Mouse (Mus musculus) limb, embryonic 13.5 days (tissue): ENCODE measurements at regions not wholly inside any gene's neighbourhood (a gene's known extent, or its start where the extent isn't known, plus 50 kb on each side); places are given as distances from the start of the nearest gene placed in this dataset.
A peak's percentile ranks its signal among the peaks of the same experiment; 100 is the strongest.
"Not testable (repeated sequence)": the region's sequence is repeated elsewhere in the genome, so short reads cannot be mapped to it uniquely, and the experiment has no call there.

ENCODE experiments used
- ATAC-seq: fragments of 200-750 bp; cut with Nextera tagmentation; 2 replicates; pipeline ENCODE4 v1.8.0; 2017; ENCODE audit warnings: low read depth, moderate number of reproducible peaks, moderate TSS enrichment; ENCODE audit not compliant: low FRiP score
- H3K27ac ChIP-seq: fragments of 300-500 bp; sonication (generic); 2 replicates; pipeline ENCODE4 v1.5.1; 2015; ENCODE audit warnings: inconsistent platforms, mild to moderate bottlenecking, moderate library complexity
- H3K27me3 ChIP-seq: fragments of 300-500 bp; sonication (generic); 2 replicates; pipeline ENCODE4 v1.6.1; 2015; ENCODE audit warnings: mild to moderate bottlenecking, inconsistent platforms
- H3K36me3 ChIP-seq: fragments of 300-500 bp; sonication (generic); 2 replicates; pipeline ENCODE4 v1.6.1; 2015; ENCODE audit warnings: inconsistent platforms, mild to moderate bottlenecking, moderate library complexity
- H3K4me1 ChIP-seq: fragments of 300-500 bp; sonication (generic); 2 replicates; pipeline ENCODE4 v1.6.1; 2015; ENCODE audit warnings: inconsistent platforms
- H3K4me2 ChIP-seq: fragments of 300-500 bp; sonication (generic); replicated peaks from 2 replicates; pipeline ENCODE4 v1.6.1; 2015; ENCODE audit warnings: inconsistent platforms, mild to moderate bottlenecking, moderate library complexity
- H3K4me3 ChIP-seq: fragments of 300-500 bp; sonication (generic); 2 replicates; pipeline ENCODE4 v1.5.1; 2015; ENCODE audit warnings: moderate library complexity, mild to moderate bottlenecking, inconsistent platforms
- H3K9ac ChIP-seq: fragments of 300-500 bp; sonication (generic); 2 replicates; pipeline ENCODE4 v1.6.1; 2015; ENCODE audit warnings: mild to moderate bottlenecking, inconsistent platforms
- H3K9me3 ChIP-seq: fragments of 300-500 bp; sonication (generic); 2 replicates; pipeline ENCODE4 v1.6.1; 2016; ENCODE audit warnings: inconsistent platforms
- WGBS: fragments of 180-500 bp; shearing (Covaris S2); methylation state at CpG from one replicate; pipeline ENCODE4 v1.1.7; 2015; 5-methylcytosine and 5-hydroxymethylcytosine counted together

DNA sequence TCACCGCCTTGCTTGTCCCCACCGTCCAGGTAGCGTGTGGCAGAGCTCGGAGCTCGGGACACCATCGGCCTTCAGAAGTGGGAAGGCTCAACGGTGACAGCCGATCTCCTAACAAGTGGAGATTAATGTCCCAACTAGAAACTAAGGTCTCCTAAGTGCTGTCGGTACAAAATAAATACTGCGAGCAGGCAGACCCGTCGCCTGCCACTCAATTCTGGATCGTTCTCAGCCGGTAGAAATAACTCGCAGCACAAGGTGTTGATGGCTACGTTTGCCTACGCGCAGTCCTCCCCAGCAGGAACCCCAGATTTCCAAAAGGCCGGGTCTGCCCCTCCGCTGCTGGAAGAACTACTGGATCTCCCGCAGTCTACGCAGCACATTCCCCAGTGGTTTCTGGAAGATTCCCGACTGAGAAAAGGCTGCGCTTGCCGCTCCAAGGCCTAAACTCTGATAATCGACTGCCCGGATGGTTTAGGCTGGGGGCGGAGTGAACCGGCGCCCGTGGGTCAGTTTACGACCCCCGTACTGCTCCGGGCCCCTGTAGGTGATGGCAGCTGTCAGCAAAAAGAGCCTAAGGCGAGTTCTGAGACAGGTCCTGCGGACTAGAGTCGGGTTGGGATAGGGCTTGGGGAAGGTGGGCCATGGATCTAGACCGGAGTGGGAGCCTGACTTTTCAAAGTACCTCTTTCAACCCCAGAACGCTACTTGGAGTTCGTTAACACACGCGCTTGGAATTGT is 85.7 kb downstream of the Nr2f2 start:
- H3K4me2 ChIP-seq: peak overlapping the region; percentile 60
- H3K4me1 ChIP-seq: peaks cover 19% of the 10 kb centered on the region
- no peak overlapping the region for H3K27ac ChIP-seq
- H3K9me3 ChIP-seq: no peaks in the 10 kb centered on the region
- whole genome bisulfite sequencing: 1% methylated on average over 42 of the region's 42 CpGs
- peak overlapping the region; percentile 35 for H3K4me3 ChIP-seq
- H3K36me3 ChIP-seq: no peaks in the 10 kb centered on the region
- 0 out of 2 replicates have a peak, but pooled peaks have one; percentile 28 for ATAC-seq
- H3K9ac ChIP-seq: peak overlapping the region; percentile 19; the same call in 1 of the 2 replicates
- peaks cover 91% of the 10 kb centered on the region for H3K27me3 ChIP-seq

- Histone ChIP-seq H3K4me1 (peaks cover 19% of the 10 kb centered on the region), H3K9ac (0 out of 2 replicates have a peak overlapping the region, but pooled peaks have one; percentile 19), H3K27me3 (peaks cover 84% of the 10 kb centered on the region), H3K9me3 (no peaks in the 10 kb centered on the region), H3K27ac (no peak overlapping the region), H3K4me2 (peak overlapping the region; percentile 60), H3K4me3 (peak overlapping the region; percentile 35), H3K36me3 (no peaks in the 10 kb centered on the region)
- no peak for ATAC-seq
- under 1% methylated on average over 31 of the region's 31 CpGs for WGBS
These were observed 86.5 kb downstream of the Nr2f2 start for GRCm38 (mm10) chr7:70279927-70280642.

GRCm38 (mm10) chr7:70279101-70279500 is 87.4 kb downstream of the Nr2f2 start:
- WGBS: 11% methylated on average over 3 of the region's 3 CpGs
- no peak overlapping the region for H3K27ac ChIP-seq
- H3K4me1 ChIP-seq: peaks cover 19% of the 10 kb centered on the region
- no peak for ATAC-seq
- peaks cover 74% of the 10 kb centered on the region for H3K27me3 ChIP-seq
- H3K9ac ChIP-seq: no peak overlapping the region
- H3K9me3 ChIP-seq: no peaks in the 10 kb centered on the region
- H3K4me3 ChIP-seq: no peak overlapping the region
- H3K36me3 ChIP-seq: no peaks in the 10 kb centered on the region
- no peak overlapping the region for H3K4me2 ChIP-seq

DNA sequence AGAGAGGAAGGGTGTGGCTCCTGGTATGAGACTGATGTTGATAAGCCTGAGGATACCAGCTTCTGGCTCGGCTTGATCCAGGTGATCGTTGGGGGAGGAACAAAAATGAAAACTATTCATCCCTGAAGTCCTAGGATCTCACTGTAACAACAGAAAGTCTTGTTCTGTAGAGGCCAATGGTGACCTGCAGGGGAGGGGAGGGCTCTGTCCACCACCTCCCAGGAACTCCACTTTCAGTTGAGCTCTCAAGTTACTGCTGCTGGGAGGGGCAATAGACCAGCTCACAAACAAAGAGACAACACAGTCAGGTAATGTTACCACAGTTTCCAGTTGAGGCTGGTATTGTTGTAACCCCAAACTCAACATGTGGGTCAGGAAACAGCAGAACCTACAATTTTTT is 90.5 kb downstream of the Nr2f2 start:
- H3K4me2 ChIP-seq: no peak overlapping the region
- no peak overlapping the region for H3K27ac ChIP-seq
- H3K4me3 ChIP-seq: no peak overlapping the region
- H3K36me3 ChIP-seq: no peaks in the 10 kb centered on the region
- H3K4me1 ChIP-seq: peaks cover 12% of the 10 kb centered on the region
- no peak for ATAC-seq
- peaks cover 44% of the 10 kb centered on the region for H3K27me3 ChIP-seq
- H3K9ac ChIP-seq: no peak overlapping the region
- H3K9me3 ChIP-seq: no peaks in the 10 kb centered on the region
- 81% methylated on average over 2 of the region's 2 CpGs for WGBS

DNA sequence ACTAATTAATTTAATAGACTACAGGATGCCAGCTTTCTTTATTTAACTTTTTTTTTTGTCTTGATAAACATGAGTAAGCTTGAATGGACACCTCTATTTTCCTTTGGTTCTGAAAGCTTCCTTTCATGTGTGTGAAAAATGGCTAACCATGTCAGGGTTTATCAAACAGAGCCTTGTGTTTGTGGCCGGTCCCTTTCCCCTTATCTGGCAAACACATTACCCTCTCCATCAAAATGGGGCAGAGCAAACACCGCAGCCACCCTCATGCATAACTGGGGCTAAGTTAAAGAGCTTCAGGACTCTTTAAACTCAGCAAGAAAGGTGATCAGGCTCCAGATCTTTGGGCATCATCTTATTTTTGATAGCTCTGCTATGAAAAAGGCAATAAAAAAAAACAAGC is 92.2 kb downstream of the Nr2f2 start:
- Histone ChIP-seq H3K9me3 (no peaks in the 10 kb centered on the region), H3K9ac (no peak overlapping the region), H3K36me3 (no peaks in the 10 kb centered on the region), H3K27ac (no peak overlapping the region), H3K4me2 (no peak overlapping the region), H3K4me3 (no peak overlapping the region), H3K27me3 (peaks cover 26% of the 10 kb centered on the region), H3K4me1 (no peaks in the 10 kb centered on the region)
- ATAC-seq: no peak
- WGBS: 41% methylated on average over 2 of the region's 2 CpGs

GRCm38 (mm10) chr7:70267075-70267474 is 99.5 kb downstream of the Nr2f2 start:
- no peaks in the 10 kb centered on the region for H3K4me1 ChIP-seq
- no peak overlapping the region for H3K4me3 ChIP-seq
- 64% methylated on average over 4 of the region's 4 CpGs for WGBS
- no peak for ATAC-seq
- no peak overlapping the region for H3K4me2 ChIP-seq
- H3K36me3 ChIP-seq: no peaks in the 10 kb centered on the region
- H3K9ac ChIP-seq: no peak overlapping the region
- no peaks in the 10 kb centered on the region for H3K27me3 ChIP-seq
- peaks cover 5% of the 10 kb centered on the region; the same call in 1 of the 2 replicates for H3K9me3 ChIP-seq
- no peak overlapping the region for H3K27ac ChIP-seq

GRCm38 (mm10) chr7:70256806-70257205 is 109.7 kb downstream of the Nr2f2 start:
- no peaks in the 10 kb centered on the region for H3K4me1 ChIP-seq
- H3K9ac ChIP-seq: no peak overlapping the region
- no peaks in the 10 kb centered on the region for H3K27me3 ChIP-seq
- no peak for ATAC-seq
- no peak overlapping the region for H3K4me2 ChIP-seq
- H3K27ac ChIP-seq: no peak overlapping the region
- 96% methylated on average over 4 of the region's 4 CpGs for WGBS
- H3K9me3 ChIP-seq: no peaks in the 10 kb centered on the region
- H3K4me3 ChIP-seq: no peak overlapping the region
- H3K36me3 ChIP-seq: no peaks in the 10 kb centered on the region

DNA sequence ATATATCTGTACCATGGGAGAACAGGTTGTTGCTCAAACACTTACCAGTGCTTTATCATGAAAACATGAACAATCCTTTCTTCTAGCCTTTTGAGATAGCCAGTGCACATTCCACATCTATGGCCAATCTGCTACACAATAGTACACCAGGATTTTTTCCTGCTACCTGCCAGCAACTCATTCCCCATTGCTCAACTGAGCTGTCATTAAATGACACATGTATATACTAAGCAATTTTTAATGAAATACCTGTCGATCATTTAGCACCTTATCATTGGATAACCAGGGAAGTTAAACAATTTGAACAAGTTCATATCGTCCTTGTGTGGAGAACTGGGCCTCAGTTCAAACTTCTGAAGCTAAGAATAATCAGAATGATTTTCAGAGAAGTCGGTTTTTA is 111.5 kb downstream of the Nr2f2 start:
- WGBS: 81% methylated on average over 3 of the region's 3 CpGs
- H3K9me3 ChIP-seq: no peaks in the 10 kb centered on the region

DNA sequence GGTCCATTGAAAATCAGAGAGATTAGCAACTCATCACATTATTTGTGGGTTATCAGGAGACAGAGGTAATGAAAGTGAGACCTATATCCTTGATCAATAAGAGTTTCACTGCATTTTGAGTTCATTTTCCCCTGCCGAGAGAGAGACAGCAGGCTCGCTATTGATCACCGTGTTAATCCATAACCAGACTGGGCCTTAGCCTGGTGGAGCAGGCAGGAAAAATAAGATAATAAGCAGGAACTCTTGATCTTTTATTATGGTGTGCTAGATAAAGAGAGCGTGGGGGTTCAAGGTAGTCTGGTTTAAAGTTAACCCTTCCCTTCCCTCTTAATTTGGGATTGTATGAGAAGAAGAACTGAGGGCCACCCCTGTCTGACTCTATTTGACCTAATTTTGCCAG is 113.3 kb downstream of the Nr2f2 start:
- H3K9ac ChIP-seq: no peak overlapping the region
- no peaks in the 10 kb centered on the region for H3K36me3 ChIP-seq
- WGBS: 72% methylated on average over 4 of the region's 4 CpGs
- H3K4me1 ChIP-seq: no peaks in the 10 kb centered on the region
- no peak overlapping the region for H3K27ac ChIP-seq
- H3K27me3 ChIP-seq: no peaks in the 10 kb centered on the region
- H3K4me2 ChIP-seq: no peak overlapping the region
- H3K9me3 ChIP-seq: no peaks in the 10 kb centered on the region
- no peak for ATAC-seq
- H3K4me3 ChIP-seq: no peak overlapping the region

More for the DNA sequence above, 111.5 kb downstream of the Nr2f2 start:
- no peak overlapping the region for H3K27ac ChIP-seq
- no peaks in the 10 kb centered on the region for H3K4me1 ChIP-seq
- H3K4me3 ChIP-seq: no peak overlapping the region
- ATAC-seq: no peak
- no peak overlapping the region for H3K9ac ChIP-seq
- no peak overlapping the region for H3K4me2 ChIP-seq
- no peaks in the 10 kb centered on the region for H3K36me3 ChIP-seq
- no peaks in the 10 kb centered on the region for H3K27me3 ChIP-seq

- H3K4me1 ChIP-seq, H3K9ac ChIP-seq, H3K36me3 ChIP-seq, H3K4me3 ChIP-seq, H3K9me3 ChIP-seq, H3K27ac ChIP-seq, ATAC-seq, H3K27me3 ChIP-seq, H3K4me2 ChIP-seq: not testable (repeated sequence)
- 86% methylated on average over 9 of the region's 9 CpGs for WGBS
These were observed 127.5 kb downstream of the Nr2f2 start for GRCm38 (mm10) chr7:70239059-70239458.

- Histone ChIP-seq H3K4me1 (no peaks in the 10 kb centered on the region), H3K27me3 (peaks cover 4% of the 10 kb centered on the region; the same call in 1 of the 2 replicates), H3K27ac (no peak overlapping the region), H3K4me2 (no peak overlapping the region), H3K4me3 (no peak overlapping the region), H3K36me3 (no peaks in the 10 kb centered on the region), H3K9ac (no peak overlapping the region), H3K9me3 (no peaks in the 10 kb centered on the region)
- WGBS: 25% methylated on average over 6 of the region's 6 CpGs
- ATAC-seq: peak; percentile 44; the same call in 1 of the 2 replicates
These were observed 147.2 kb downstream of the Nr2f2 start for GRCm38 (mm10) chr7:70219310-70219709.

GRCm38 (mm10) chr7:70217137-70217536 is 149.4 kb downstream of the Nr2f2 start:
- Histone ChIP-seq H3K9me3 (no peaks in the 10 kb centered on the region), H3K4me1 (no peaks in the 10 kb centered on the region), H3K9ac (no peak overlapping the region), H3K4me3 (no peak overlapping the region), H3K27ac (no peak overlapping the region), H3K27me3 (peaks cover 4% of the 10 kb centered on the region; the same call in 1 of the 2 replicates), H3K36me3 (no peaks in the 10 kb centered on the region), H3K4me2 (no peak overlapping the region)
- no peak for ATAC-seq
- WGBS: 45% methylated on average over 2 of the region's 2 CpGs
